Mouse (Mus musculus) embryonic fibroblast, embryonic 13.5 days (primary cell): ENCODE measurements around the gene Sf3b3.

ENCODE experiments used
- CTCF ChIP-seq: IDR thresholded peaks from 2 replicates; pipeline ENCODE4 v1.5.1; 2011; ENCODE audit warnings: mild to moderate bottlenecking, control low read depth, low read length, moderate library complexity, borderline replicate concordance; ENCODE audit not compliant: insufficient read depth
- POLR2A ChIP-seq: IDR thresholded peaks from 2 replicates; pipeline ENCODE4 v1.6.1; 2011; ENCODE audit warnings: low read depth, mild to moderate bottlenecking, control low read depth, low read length, moderate library complexity

GRCm38 (mm10) chr8:110888441-110888840 lies 41.9 kb upstream of the Sf3b3 start:
- no peak for TF ChIP-seq POLR2A
- TF ChIP-seq CTCF = no peak
